Mouse (Mus musculus) stomach, embryonic 15.5 days (tissue): Measurements from ENCODE around the gene Stac2. TPM values are rescaled to one million over a fixed set of nuclear protein-coding genes. Genes with fewer than 3 reads are reported as not detected.
A peak's percentile ranks its signal among the peaks of the same experiment; 100 is the strongest.

Experiments used
- ATAC-seq: fragments of 200-750 bp; cut with Nextera tagmentation; 2 replicates; pipeline ENCODE4 v1.8.0; 2017; ENCODE audit warnings: low read depth, moderate number of reproducible peaks, moderate TSS enrichment; ENCODE audit not compliant: insufficient read depth, low FRiP score
- H3K27ac ChIP-seq: fragments of 300-500 bp; sonication (generic); 2 replicates; pipeline ENCODE4 v1.5.1; 2015; ENCODE audit warnings: mild to moderate bottlenecking, inconsistent platforms
- H3K27me3 ChIP-seq: fragments of 300-500 bp; sonication (generic); replicated peaks from 2 replicates; pipeline ENCODE4 v1.6.1; 2015; ENCODE audit warnings: inconsistent platforms
- H3K36me3 ChIP-seq: fragments of 300-500 bp; sonication (generic); 2 replicates; pipeline ENCODE4 v1.6.1; 2015; ENCODE audit warnings: inconsistent platforms
- H3K4me1 ChIP-seq: fragments of 300-500 bp; sonication (generic); 2 replicates; pipeline ENCODE4 v1.6.1; 2015; ENCODE audit warnings: inconsistent platforms
- H3K4me2 ChIP-seq: fragments of 300-500 bp; sonication (generic); 2 replicates; pipeline ENCODE4 v1.6.1; 2015; ENCODE audit warnings: mild to moderate bottlenecking, inconsistent platforms
- H3K4me3 ChIP-seq: fragments of 300-500 bp; sonication (generic); replicated peaks from 2 replicates; pipeline ENCODE4 v1.5.1; 2015; ENCODE audit warnings: inconsistent platforms
- H3K9ac ChIP-seq: fragments of 300-500 bp; sonication (generic); 2 replicates; pipeline ENCODE4 v1.6.1; 2015; ENCODE audit warnings: inconsistent platforms
- H3K9me3 ChIP-seq: fragments of 300-500 bp; sonication (generic); 2 replicates; pipeline ENCODE4 v1.6.1; 2016; ENCODE audit warnings: inconsistent platforms
- WGBS: fragments of 180-500 bp; shearing (Covaris S2); methylation state at CpG from one replicate; pipeline ENCODE4 v1.1.7; 2015; 5-methylcytosine and 5-hydroxymethylcytosine counted together
- microRNA-seq: library from miRNA; unstranded; fragments of <30 nt; microRNA quantifications from one replicate; pipeline ENCODE4, GENCODE M21; 2016
- polyA plus RNA-seq: library from polyadenylated mRNA; unstranded; fragments of >200 nt; fragmentation: Nextera tagmentation; extraction: Ambion mirVana; gene quantifications from 2 replicates; pipeline ENCODE4 v1.2.1, GENCODE M21; 2015

The Stac2 gene
- polyA plus RNA-seq, 1 experiment from 2014 or later: 0.41 TPM

- no peak overlapping the region for H3K9ac ChIP-seq
- H3K9me3 ChIP-seq: no peaks in the 10 kb centered on the region
- H3K36me3 ChIP-seq: no peaks in the 10 kb centered on the region
- H3K27ac ChIP-seq: no peak overlapping the region
- H3K27me3 ChIP-seq: peaks cover 2% of the 10 kb centered on the region; the same call in 1 of the 2 replicates
- ATAC-seq: peak; percentile 53; the same call in 1 of the 2 replicates
- H3K4me2 ChIP-seq: peak overlapping the region; percentile 93
- WGBS: 11% methylated on average over 13 of the region's 13 CpGs
- H3K4me1 ChIP-seq: peaks cover 22% of the 10 kb centered on the region
- peak overlapping the region; percentile 50 for H3K4me3 ChIP-seq
Observed at GRCm38 (mm10) chr11:97994539-97995100, 58.6 kb downstream of the Stac2 start.

- H3K27me3 ChIP-seq: peaks cover 17% of the 10 kb centered on the region
- H3K27ac ChIP-seq: peak overlapping the region; percentile 93
- peak overlapping the region; percentile 63 for H3K4me2 ChIP-seq
- no peaks in the 10 kb centered on the region for H3K9me3 ChIP-seq
- peak overlapping the region; percentile 95 for H3K4me3 ChIP-seq
- under 1% methylated on average over 26 of the region's 26 CpGs for WGBS
- ATAC-seq: peak; percentile 87
- H3K4me1 ChIP-seq: peaks cover 14% of the 10 kb centered on the region; the same call in 1 of the 2 replicates
- peak overlapping the region; percentile 78 for H3K9ac ChIP-seq
- H3K36me3 ChIP-seq: no peaks in the 10 kb centered on the region
Observed at GRCm38 (mm10) chr11:97988530-97989096, 64.6 kb downstream of the Stac2 start.

DNA sequence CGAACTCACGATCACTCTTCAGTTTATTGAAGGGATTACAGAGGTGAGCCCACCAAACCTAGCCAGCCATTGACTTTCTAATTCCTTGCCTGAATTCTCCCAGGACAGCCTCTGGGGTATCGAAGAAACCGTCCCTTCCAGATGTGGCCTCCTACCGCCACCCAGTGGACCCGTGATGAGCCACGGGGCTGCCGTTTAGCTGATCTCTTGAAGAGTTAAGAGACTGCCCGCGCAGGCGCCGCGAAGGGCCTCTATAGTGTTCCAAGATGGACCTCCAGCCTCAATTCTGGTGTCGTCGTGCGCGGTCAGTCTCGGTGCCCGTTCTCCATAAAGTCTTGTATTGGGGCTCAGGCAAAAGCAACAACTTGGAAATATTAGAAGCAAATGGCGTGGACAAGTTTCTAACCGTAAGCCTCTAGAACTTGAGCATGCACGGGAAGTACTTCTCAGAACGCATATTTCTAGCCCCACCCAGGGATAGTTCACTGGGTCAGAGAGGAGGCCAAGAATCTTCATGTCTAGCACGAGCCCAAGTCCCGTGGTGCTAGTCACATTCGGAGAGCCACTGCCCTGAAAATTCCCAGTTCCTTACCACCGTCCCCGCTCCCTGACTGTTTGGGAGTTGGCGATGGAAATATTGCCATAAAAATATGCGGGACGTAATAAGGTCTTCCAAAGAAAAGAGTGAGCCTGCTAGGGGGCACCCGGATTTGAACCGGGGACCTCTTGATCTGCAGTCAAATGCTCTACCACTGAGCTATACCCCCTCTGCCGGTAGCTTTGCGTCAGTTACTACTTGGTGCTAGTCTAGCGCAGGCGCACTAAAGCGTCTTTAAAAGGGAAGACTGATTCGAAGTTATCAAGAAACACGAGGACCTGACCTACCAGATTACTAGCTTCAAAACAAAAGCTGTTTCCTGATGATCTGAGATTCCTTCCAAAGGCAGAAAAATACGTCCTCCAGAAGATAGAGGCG lies 65.4 kb downstream of the Stac2 start:
- under 1% methylated on average over 42 of the region's 42 CpGs for WGBS
- ATAC-seq: peak; percentile 80
- peak overlapping the region; percentile 95 for H3K4me3 ChIP-seq

GRCm38 (mm10) chr11:97986738-97987465 lies 66.4 kb downstream of the Stac2 start:
- Histone ChIP-seq H3K27ac (no peak overlapping the region), H3K27me3 (peaks cover 17% of the 10 kb centered on the region), H3K4me3 (peak overlapping the region; percentile 95), H3K9me3 (no peaks in the 10 kb centered on the region), H3K4me1 (peaks cover 14% of the 10 kb centered on the region; the same call in 1 of the 2 replicates), H3K9ac (no peak overlapping the region), H3K4me2 (peak overlapping the region; percentile 77), H3K36me3 (no peaks in the 10 kb centered on the region)
- 31% methylated on average over 14 of the region's 17 CpGs for WGBS
- no peak for ATAC-seq

More for the DNA sequence above, 65.4 kb downstream of the Stac2 start:
- no peaks in the 10 kb centered on the region for H3K9me3 ChIP-seq
- H3K27ac ChIP-seq: peak overlapping the region; percentile 93
- peak overlapping the region; percentile 78 for H3K9ac ChIP-seq
- no peaks in the 10 kb centered on the region for H3K36me3 ChIP-seq
- H3K27me3 ChIP-seq: peaks cover 17% of the 10 kb centered on the region
- peaks cover 14% of the 10 kb centered on the region; the same call in 1 of the 2 replicates for H3K4me1 ChIP-seq
- H3K4me2 ChIP-seq: peak overlapping the region; percentile 77

Small RNAs within 50 kb of the gene (microRNA-seq; reads per million reads assigned to microRNA genes)
- gene Gm27597: not detected

Other genes starting within 250 kb of the Stac2 start
- 4.0 and 5.7 TPM in 2 replicates for gene B230217C12Rik, start 212.7 kb downstream of the Stac2 start, polyA plus RNA-seq
- 0.52 and 0.65 TPM in 2 replicates for gene Fbxo47, start 169.3 kb downstream of the Stac2 start, polyA plus RNA-seq
- gene Plxdc1, start 67.0 kb downstream of the Stac2 start, polyA plus RNA-seq: 0.73 and 1.0 TPM in 2 replicates
- gene Arl5c, start 57.3 kb downstream of the Stac2 start, polyA plus RNA-seq: 8.2 and 13.4 TPM in 2 replicates
- gene Cacnb1, start 30.4 kb downstream of the Stac2 start, polyA plus RNA-seq: 7.3 and 9.5 TPM in 2 replicates
- 855 and 1,061 TPM in 2 replicates for gene Rpl19, start 26.8 kb downstream of the Stac2 start, polyA plus RNA-seq
- gene Fbxl20, start 96.9 kb upstream of the Stac2 start, polyA plus RNA-seq: 15.9 and 17.3 TPM in 2 replicates
- gene Med1, start 139.8 kb upstream of the Stac2 start, polyA plus RNA-seq: 54.5 and 57.4 TPM in 2 replicates
- 9.4 and 9.7 TPM in 2 replicates for gene Cdk12, start 149.6 kb upstream of the Stac2 start, polyA plus RNA-seq